Mouse (Mus musculus): ENCODE results near the gene Slc5a2. TPM values are rescaled to one million over a fixed set of nuclear protein-coding genes. Genes with fewer than 3 reads are reported as not detected.

Gene Slc5a2
- polyA plus RNA-seq, 1 experiment, result not detected

- H3K4me3 ChIP-seq (ENCODE audit: insufficient read depth, low read length), result peak within 1 kb of the TSS; percentile 81
- no peak for TF ChIP-seq CTCF (IDR thresholded peaks at IDR 0.05; ENCODE audit: extremely low read depth, insufficient read depth, low read length)
- peak; percentile 37; the same call in 1 of the 2 replicates for TF ChIP-seq POLR2A (IDR thresholded peaks at IDR 0.05; ENCODE audit: extremely low read depth, insufficient read depth, low read length)
- peak within 1 kb of the TSS; percentile 94 for H3K27ac ChIP-seq (ENCODE audit: insufficient read depth, low read length)
- peaks cover 3% of the 10 kb centered on the region; the same call in 1 of the 2 replicates for H3K4me1 ChIP-seq (ENCODE audit: control insufficient read depth, insufficient read depth, low read length)
These were observed 27.3 kb upstream of the Slc5a2 start, which contains the start of gene 9130023H24Rik for GRCm38 (mm10) chr7:128237927-128238778. 9130023H24Rik (minus strand) TSS chr7:128238031.

GRCm38 (mm10) chr7:128238991-128239390, 26.5 kb upstream of the Slc5a2 start:
- Histone ChIP-seq H3K4me3 (ENCODE audit: insufficient read depth, low read length) (peak overlapping the region; percentile 81; the same call in 1 of the 2 replicates), H3K4me1 (ENCODE audit: control insufficient read depth, insufficient read depth, low read length) (peaks cover 3% of the 10 kb centered on the region; the same call in 1 of the 2 replicates), H3K27ac (ENCODE audit: insufficient read depth, low read length) (no peak overlapping the region)
- 0 out of 2 replicates have a peak, but pooled peaks have one; percentile 16 for TF ChIP-seq CTCF (IDR thresholded peaks at IDR 0.05; ENCODE audit: extremely low read depth, insufficient read depth, low read length)
- TF ChIP-seq POLR2A (IDR thresholded peaks at IDR 0.05; ENCODE audit: extremely low read depth, insufficient read depth, low read length), result no peak

- H3K27ac ChIP-seq (ENCODE audit: insufficient read depth, low read length), result no peak overlapping the region
- H3K4me3 ChIP-seq (ENCODE audit: insufficient read depth, low read length), result no peak overlapping the region
- TF ChIP-seq CTCF (IDR thresholded peaks at IDR 0.05; ENCODE audit: extremely low read depth, insufficient read depth, low read length) (no peak), POLR2A (IDR thresholded peaks at IDR 0.05; ENCODE audit: extremely low read depth, insufficient read depth, low read length) (no peak)
- peaks cover 3% of the 10 kb centered on the region; the same call in 1 of the 2 replicates for H3K4me1 ChIP-seq (ENCODE audit: control insufficient read depth, insufficient read depth, low read length)
These were observed 25.2 kb upstream of the Slc5a2 start for GRCm38 (mm10) chr7:128240131-128240784.

- TF ChIP-seq POLR2A (IDR thresholded peaks at IDR 0.05; ENCODE audit: extremely low read depth, insufficient read depth, low read length) (no peak), CTCF (IDR thresholded peaks at IDR 0.05; ENCODE audit: extremely low read depth, insufficient read depth, low read length) (no peak)
These were observed 23.1 kb upstream of the Slc5a2 start for GRCm38 (mm10) chr7:128242331-128242730.

GRCm38 (mm10) chr7:128243921-128244320, 21.5 kb upstream of the Slc5a2 start:
- TF ChIP-seq POLR2A (IDR thresholded peaks at IDR 0.05; ENCODE audit: extremely low read depth, insufficient read depth, low read length) (no peak), CTCF (IDR thresholded peaks at IDR 0.05; ENCODE audit: extremely low read depth, insufficient read depth, low read length) (no peak)
- H3K4me1 ChIP-seq (ENCODE audit: control insufficient read depth, insufficient read depth, low read length), result no peaks in the 10 kb centered on the region
- H3K27ac ChIP-seq (ENCODE audit: insufficient read depth, low read length), result no peak overlapping the region
- H3K4me3 ChIP-seq (ENCODE audit: insufficient read depth, low read length), result no peak overlapping the region

More at GRCm38 (mm10) chr7:128242331-128242730, 23.1 kb upstream of the Slc5a2 start:
- Histone ChIP-seq H3K4me1 (ENCODE audit: control insufficient read depth, insufficient read depth, low read length) (no peaks in the 10 kb centered on the region), H3K4me3 (ENCODE audit: insufficient read depth, low read length) (no peak overlapping the region), H3K27ac (ENCODE audit: insufficient read depth, low read length) (no peak overlapping the region)

GRCm38 (mm10) chr7:128244410-128245025, 20.9 kb upstream of the Slc5a2 start:
- H3K4me1 ChIP-seq (ENCODE audit: control insufficient read depth, insufficient read depth, low read length), result no peaks in the 10 kb centered on the region
- no peak overlapping the region for H3K4me3 ChIP-seq (ENCODE audit: insufficient read depth, low read length)
- no peak for TF ChIP-seq CTCF (IDR thresholded peaks at IDR 0.05; ENCODE audit: extremely low read depth, insufficient read depth, low read length)
- no peak for TF ChIP-seq POLR2A (IDR thresholded peaks at IDR 0.05; ENCODE audit: extremely low read depth, insufficient read depth, low read length)
- H3K27ac ChIP-seq (ENCODE audit: insufficient read depth, low read length), result no peak overlapping the region

- Histone ChIP-seq H3K27ac (ENCODE audit: insufficient read depth, low read length) (no peak overlapping the region), H3K4me3 (ENCODE audit: insufficient read depth, low read length) (no peak overlapping the region), H3K4me1 (ENCODE audit: control insufficient read depth, insufficient read depth, low read length) (no peaks in the 10 kb centered on the region)
- no peak for TF ChIP-seq CTCF (IDR thresholded peaks at IDR 0.05; ENCODE audit: extremely low read depth, insufficient read depth, low read length)
- no peak for TF ChIP-seq POLR2A (IDR thresholded peaks at IDR 0.05; ENCODE audit: extremely low read depth, insufficient read depth, low read length)
These were observed 19.9 kb upstream of the Slc5a2 start for GRCm38 (mm10) chr7:128245547-128245946.

GRCm38 (mm10) chr7:128246496-128247391, 18.7 kb upstream of the Slc5a2 start, which contains the start of gene Tgfb1i1:
Tgfb1i1 (plus strand) TSS chr7:128246812.
- Histone ChIP-seq H3K4me3 (ENCODE audit: insufficient read depth, low read length) (peak within 1 kb of the TSS; percentile 62), H3K27ac (ENCODE audit: insufficient read depth, low read length) (peak within 1 kb of the TSS; percentile 82), H3K4me1 (ENCODE audit: control insufficient read depth, insufficient read depth, low read length) (no peaks in the 10 kb centered on the region)
- TF ChIP-seq CTCF (IDR thresholded peaks at IDR 0.05; ENCODE audit: extremely low read depth, insufficient read depth, low read length) (no peak), POLR2A (IDR thresholded peaks at IDR 0.05; ENCODE audit: extremely low read depth, insufficient read depth, low read length) (peak; percentile 68; the same call in 1 of the 2 replicates)

Data from cortical plate, adult 2 months (tissue).